Mouse (Mus musculus) megakaryocyte, adult 5-6 weeks (primary cell): ENCODE results near the gene Rfx2. TPM values are rescaled to one million over a fixed set of nuclear protein-coding genes. Genes with fewer than 3 reads are reported as not detected.

ENCODE experiments used
- ATAC-seq: 2 replicates; pipeline ENCODE4 v1.8.0; 2016; ENCODE audit warnings: mild to moderate bottlenecking, inconsistent platforms; ENCODE audit not compliant: poor library complexity, severe bottlenecking
- total RNA-seq, 2 experiments: library from RNA; stranded (forward) in 1 of 2; stranded (reverse) in 1 of 2; fragments of 153-499, 151-499 nt in 1 of 2; fragments of 221-1000, 200-1000 nt in 1 of 2; gene quantifications; 2 replicates each; pipeline versions ENCODE4 v1.2.3 to v1.2.4; 2015 to 2017

The Rfx2 gene
- total RNA-seq, 2 experiments from 2014 or later: 1.7 to 5.2 TPM

- ATAC-seq: no peak
These were observed 5.5 kb upstream of the Rfx2 start for GRCm38 (mm10) chr17:56836336-56836735.

- ATAC-seq: no peak
These were observed 2.6 kb upstream of the Rfx2 start for GRCm38 (mm10) chr17:56833381-56833780.

DNA sequence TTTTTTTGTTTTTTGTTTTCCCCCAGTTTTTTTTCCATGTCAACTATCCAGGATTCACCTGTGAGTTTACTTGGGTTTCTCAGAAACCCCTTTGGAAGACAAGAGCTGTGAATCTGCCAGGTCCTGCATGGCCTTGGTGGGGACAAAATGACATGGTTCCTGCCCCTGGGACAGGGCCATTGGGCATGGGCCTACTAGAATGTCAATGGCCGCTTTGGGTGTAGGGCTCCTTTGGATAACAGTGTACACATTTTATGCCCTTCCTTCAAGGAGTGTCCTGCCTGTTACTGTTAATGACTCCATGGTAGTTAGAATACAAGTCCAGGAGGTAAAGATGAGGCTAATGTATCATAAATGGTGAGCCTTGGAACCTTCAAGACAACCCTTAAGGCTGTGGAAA is 2.1 kb upstream of the Rfx2 start:
- no peak for ATAC-seq

DNA sequence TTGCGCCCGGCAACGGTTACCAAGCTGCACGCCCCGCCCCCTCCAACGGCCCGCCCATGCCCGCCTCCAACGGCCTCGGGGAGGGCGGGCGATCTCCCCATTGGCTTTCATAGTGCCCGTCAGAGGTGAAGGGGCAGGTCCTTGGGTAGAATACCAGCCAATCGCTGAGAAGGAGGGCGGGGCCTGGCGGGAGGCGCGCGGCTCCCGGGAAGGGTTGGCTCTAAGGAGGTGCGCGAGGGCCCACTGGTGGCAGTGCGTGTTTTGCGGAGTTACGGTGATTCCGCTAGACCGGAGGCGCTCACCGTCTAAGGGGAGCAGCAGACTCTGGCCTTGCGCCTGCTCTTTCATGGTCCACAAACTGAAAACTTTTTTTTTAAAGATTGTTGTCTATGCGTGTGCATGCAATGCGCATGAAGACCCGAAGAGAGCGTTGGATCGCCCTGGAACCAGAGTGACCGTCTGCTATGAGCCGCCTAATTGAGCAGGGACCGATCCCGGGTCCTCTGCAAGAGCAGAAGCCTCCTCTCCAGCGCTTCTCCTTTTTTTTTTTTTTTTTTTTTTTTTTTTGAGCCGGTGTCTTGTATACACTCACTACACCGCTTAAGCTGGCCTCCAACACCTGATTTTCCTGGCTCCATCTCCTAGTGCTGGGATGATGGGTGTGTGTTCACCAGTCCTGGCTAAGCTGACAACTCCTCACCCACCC is 451 bp upstream of the Rfx2 start:
- ATAC-seq: peak; percentile 99

- ATAC-seq: no peak
These were observed 1.0 kb downstream of the Rfx2 start for GRCm38 (mm10) chr17:56829795-56830194.

- ATAC-seq: no peak
These were observed 1.6 kb downstream of the Rfx2 start for GRCm38 (mm10) chr17:56829171-56829570.

DNA sequence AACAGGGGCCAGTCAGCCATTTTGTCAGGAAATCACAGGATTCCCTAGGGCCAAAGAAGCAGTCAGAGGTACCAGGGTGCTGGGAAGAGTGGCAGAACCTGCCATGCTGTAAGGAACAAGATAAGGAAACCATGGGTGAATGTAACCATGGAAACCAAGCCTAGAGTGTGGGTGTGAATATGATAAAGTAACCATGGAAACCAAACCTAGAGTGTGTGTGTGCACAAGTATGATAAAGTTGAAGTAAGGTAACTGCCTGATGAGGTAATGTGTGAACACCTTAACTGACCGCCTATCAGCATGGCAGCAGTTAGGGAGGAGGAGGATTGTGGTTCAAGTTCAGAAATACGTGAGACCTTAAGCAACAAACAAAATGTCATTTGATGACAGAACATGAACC is 4.1 kb downstream of the Rfx2 start:
- ATAC-seq: no peak

DNA sequence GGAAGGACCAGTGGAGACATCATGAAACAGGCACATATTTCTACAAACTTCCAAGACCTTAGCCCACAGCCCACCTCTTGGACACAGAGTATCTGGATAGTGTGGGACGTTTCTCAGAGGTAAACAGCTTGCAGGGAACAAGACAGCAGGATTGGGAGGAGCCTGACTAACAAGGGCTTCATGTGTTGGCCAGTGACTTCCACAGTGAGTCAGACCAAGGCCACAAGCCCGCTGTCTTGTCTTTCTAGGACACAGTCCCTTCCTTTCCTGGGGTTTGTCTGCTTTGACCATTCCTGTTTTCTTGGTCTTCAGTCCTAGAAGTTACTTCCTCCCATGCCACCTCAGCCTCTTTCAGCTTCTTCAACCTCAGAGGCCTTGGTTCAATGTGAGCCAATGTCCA is 7.5 kb downstream of the Rfx2 start:
- ATAC-seq: no peak

GRCm38 (mm10) chr17:56822380-56822779 is 8.4 kb downstream of the Rfx2 start:
- ATAC-seq: no peak

- ATAC-seq: peak; percentile 75
These were observed 11.1 kb downstream of the Rfx2 start for GRCm38 (mm10) chr17:56819694-56820111.

- ATAC-seq: peak; percentile 41
These were observed 11.7 kb downstream of the Rfx2 start for GRCm38 (mm10) chr17:56819032-56819545.

GRCm38 (mm10) chr17:56818067-56818636 is 12.7 kb downstream of the Rfx2 start:
- no peak for ATAC-seq

GRCm38 (mm10) chr17:56815057-56815345 is 15.8 kb downstream of the Rfx2 start:
- ATAC-seq: no peak

- ATAC-seq: peak; percentile 82
These were observed 16.3 kb downstream of the Rfx2 start for GRCm38 (mm10) chr17:56814316-56815056.

DNA sequence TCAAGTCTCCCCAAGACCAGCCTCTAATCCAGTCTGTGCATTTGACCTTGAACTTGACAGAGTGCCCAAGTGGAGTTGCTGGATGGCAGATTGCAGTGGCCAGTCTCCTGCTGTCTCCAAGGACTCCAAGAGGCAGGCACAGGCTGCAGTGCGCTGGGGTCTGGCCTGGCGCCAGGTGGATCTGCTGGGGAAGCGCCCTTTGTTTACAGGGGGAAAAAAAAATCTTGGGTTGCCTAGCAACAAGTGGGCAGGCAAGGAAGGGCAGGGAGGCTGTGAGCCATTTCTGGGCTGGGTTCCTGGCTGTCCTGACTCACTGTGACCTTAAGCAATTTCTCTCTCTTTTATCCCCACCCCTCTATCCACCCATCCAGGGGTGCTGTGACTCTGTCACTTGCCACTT is 20.6 kb downstream of the Rfx2 start:
- ATAC-seq: 0 out of 2 replicates have a peak, but pooled peaks have one; percentile 13

DNA sequence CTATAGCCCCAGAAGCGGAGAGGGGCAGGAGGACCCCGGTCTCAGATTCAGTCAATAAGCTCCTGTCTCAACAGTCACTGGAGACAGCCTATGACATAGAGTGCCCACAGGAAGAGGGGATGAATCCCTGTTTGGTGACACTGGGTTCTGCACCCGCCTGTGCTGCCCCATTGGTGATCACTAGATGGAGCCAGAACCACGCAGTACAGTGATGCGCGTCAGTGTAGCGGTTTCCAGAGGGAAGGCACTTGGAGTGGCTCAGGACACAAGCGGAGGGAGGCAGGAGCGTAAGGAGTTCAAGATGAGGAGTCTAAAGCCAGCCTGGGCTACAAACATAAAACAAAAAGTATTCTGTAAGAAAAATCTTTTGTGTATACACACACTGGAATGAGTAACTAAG is 22.3 kb downstream of the Rfx2 start:
- ATAC-seq: peak; percentile 84

DNA sequence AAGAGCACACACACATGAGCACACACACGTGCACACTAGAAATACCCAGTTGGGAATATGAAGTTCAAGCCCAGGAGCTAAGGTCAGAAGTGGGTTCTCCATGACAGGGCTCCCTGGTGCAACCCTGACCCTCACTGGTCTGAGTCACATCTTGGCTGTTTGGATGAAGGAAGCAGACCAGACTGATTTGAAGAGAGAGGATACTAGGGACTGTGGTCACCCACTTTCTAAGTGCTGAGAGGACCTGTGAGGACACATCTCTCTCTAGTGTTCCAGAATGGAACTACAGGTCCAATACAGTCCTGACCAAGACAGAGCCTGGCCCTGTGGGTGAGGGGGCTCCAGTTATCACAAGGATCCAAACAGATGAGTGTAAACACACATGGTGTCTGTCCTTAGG is 25.0 kb downstream of the Rfx2 start:
- no peak for ATAC-seq

DNA sequence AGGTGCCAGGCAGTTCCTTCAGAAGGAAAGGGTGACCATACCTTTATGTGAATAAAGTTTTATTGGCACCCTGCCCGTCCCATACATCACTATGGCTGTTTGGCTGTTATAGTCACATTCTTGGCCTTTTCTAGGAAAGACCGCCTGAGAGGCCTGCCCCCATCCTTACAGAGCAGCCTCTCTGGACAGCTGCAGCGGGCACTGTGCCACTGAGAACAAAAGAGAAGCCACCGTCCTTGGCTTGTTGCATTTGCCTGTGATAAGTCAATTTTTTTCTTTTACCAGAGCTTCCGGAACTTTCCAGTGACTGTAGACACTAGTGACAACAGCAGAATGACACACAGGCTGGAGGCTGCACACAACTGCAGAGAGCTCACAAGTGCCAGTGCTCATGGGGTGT is 25.9 kb downstream of the Rfx2 start:
- no peak for ATAC-seq

DNA sequence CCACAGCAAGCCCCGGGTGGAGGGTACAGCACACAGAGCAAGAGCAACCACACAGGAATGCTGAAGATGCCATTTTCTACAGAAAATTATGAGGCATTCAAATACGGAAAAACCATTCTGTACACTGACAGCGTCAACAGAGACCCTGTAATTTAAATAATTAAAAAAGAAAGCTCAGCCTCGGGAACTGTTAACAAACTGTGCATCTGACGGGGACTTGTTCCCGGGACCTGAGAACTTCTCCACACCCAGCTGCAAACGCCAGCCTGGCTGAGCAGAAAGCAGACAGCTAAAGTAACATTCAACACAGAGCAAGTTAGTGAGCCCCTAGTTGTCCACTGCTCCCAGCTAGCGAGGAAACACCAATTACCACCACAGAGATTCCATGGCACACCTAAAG is 28.7 kb downstream of the Rfx2 start:
- ATAC-seq: no peak

DNA sequence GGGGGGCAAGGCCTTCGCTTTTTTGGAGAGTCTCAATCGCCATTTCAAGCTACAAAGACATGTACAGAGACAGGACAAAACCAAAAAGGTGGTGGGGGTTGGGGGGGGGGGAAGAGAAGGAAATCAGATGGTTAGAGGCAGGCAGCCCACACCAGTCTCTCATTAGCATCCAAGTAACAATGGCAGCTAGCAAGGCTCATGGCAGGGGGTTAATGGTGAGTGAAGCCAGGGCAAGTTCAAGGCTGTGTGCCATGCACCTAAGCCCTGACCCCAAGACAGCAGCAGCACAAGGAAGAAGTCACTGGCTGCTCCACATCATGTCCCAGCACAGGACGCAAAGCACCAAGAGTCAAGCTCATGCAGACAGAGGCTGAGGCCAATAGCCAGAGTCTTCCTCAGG is 31.5 kb downstream of the Rfx2 start:
- ATAC-seq: no peak

DNA sequence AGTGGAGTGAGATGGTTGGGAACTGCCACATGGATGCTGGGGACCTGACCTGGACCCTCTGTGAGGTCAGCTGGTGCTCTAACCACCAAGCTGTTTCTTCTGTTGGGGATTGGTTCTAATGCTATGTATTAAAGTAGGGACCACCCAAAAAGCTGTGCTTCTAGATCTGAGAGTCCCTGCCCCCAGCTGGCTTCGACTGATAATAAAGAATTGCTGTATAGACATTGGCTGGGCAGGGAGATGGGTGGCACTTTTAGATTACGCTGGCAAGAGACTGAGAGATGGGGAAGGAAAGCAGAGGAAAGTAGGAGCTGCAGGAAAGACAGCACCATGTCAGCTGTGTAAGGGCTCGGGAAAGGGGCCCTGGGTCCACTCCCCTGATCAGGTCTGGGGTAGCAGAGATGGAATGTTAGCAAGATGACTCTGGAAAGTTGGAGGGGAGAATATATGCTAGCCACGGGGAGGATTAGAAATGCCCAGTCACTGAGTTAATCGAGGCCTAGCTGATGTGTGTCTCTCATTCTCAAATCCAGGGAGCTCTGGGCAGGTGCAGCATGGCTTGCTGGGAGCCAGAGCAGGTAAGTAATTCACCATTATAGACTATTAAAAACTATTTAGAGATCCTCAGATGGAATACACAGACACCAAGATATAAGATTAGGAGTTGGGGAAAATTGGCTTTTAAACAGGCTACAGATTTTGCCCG is 37.0 kb downstream of the Rfx2 start:
- ATAC-seq: no peak
